Mouse (Mus musculus): ENCODE measurements around the gene Serinc3. TPM values are rescaled to one million over a fixed set of nuclear protein-coding genes. Genes with fewer than 3 reads are reported as not detected.

Gene Serinc3
- 147 and 245 TPM in 2 replicates for polyA plus RNA-seq (2012; ENCODE audit: low replicate concordance)

DNA sequence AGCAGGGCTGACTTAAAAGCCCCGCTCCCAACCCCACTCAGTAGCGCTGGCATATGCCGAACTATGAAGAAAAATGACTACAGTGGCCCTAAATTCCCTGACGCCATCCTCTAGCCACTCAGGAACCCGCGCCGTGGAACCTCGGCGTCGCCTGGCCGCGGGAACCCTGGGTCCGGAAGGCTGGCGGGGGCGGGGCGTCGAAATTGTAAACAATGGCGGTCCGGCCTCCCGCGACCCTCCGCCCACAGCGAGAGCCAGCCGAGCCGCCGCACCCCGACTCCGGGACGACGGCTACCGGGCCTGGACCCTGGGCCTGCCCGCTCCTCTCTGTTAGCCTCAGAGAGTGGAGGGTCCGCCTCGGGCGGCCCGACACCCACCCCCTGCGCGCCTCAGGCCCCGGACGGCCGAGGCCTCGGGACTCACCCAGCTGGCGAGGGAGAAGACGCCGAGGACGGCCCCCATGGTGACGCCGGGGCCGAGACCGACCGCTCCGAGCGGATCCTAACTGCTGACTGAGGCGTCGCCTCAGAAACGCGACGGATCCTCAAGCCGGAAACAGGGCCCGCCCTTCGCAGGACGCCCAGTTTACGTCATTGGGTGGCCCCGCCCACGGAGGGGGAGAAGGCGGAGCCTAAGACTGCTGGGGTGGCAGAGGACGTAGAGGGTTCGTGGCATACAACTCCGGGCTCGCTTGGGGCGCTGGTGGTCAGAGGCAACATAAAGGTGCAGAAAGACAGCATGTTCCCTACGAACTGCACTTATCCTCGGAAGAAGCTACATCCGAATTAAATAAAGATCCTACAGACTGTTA lies at the start of gene Serinc3:
Gene Serinc3, minus strand, starts transcription at position 557 of the 811 bp plus-strand sequence.

DNA sequence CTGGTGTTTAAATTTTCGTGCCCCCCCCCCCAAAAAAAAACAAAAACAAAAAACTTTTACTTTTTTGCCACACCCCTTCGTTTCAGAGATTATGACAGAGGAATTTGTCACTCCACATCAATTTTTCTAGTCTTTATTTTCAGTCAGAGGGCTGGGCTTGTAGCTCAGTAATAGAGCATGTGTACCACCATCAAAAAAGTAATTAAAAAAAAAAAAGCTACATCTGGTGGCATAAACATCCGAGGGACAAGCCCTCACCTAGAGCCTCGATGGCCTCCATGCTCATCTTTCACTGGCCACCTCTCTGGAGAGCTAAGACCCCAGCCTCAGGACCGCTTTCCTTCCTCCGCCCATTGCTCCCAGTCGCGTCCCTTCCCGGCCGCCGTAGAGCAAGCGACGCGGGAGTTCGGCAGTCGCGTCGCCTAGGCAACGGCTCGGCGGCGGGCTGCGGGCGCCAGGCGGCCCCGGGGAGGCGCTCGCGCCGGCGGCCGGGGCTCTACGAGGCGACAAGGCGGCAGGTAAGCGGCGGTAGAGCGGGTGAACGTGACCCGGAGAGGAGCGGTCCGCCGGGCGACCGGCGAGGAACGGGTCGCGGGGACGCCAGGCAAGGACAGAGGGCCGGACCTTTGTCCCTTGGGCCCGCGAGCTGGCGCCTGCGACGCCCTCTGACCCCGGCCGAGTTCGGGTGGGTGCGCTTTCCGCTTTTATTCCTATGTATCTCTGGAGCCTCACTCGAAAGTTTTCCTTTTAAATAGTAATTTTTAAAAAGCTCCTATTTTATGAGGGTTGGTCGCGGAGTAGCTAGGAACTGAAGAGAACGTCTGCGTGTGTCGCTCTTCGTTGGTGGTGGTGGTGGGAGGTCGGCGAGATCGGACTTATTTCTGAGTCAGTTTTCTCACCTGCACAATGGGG lies 13.3 kb upstream of the Serinc3 start, which contains the start of gene Pkig:
Gene Pkig, plus strand, starts transcription at position 412 of the 912 bp plus-strand sequence.

DNA sequence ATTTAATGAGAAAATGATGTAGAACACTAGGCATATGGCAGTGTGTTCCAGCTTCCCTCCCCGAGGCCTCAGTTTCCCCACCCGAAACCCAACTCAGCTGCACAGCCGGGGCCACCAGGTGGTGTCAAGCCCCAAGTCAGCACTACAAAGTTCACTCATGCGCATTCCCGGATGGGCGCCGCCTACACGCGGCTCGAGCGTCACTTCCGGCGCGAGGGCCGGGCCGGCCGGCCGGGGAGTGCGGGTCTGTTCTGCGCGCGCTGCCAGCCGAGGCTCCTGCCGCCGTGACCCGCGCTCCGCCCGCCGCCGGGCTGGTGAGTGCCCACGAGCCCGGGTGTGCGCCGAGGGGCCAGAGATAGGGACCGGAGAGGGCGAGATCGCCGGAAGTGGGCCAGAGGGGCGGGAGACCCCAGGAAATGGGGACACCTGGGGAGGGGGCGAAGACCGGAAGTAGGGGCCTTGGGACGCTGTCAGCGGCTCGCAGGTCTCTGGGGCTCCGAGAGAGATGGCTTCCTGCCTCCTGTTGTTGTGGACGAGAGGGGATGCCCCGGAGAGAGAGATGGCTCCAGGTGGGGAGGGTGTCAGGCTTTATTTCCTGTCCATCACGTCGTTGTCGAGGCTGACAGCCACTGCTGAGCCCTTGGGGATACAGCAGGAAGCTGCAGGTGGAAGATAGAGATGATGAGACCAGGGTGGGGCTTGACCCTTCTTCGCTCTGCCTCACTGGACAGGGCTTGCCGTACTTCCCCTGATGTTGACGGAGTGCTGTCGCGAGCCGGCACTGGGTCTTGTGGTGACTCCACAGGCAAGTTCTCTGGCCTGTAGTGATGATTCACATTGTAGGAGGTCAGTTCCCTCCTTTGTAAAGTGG lies 42.6 kb downstream of the Serinc3 start, which contains the start of gene Ttpal:
Gene Ttpal, plus strand, starts transcription at position 214 of the 871 bp plus-strand sequence.

Other genes starting within 250 kb of the Serinc3 start
- gene Jph2, start 247.1 kb downstream of the Serinc3 start, polyA plus RNA-seq (2012; ENCODE audit: low replicate concordance) = 0.03 and 0.04 TPM in 2 replicates
- gene Oser1, start 220.4 kb downstream of the Serinc3 start, polyA plus RNA-seq (2012; ENCODE audit: low replicate concordance) = 6.1 and 6.9 TPM in 2 replicates
- gene Gdap1l1, start 206.7 kb downstream of the Serinc3 start, polyA plus RNA-seq (2012; ENCODE audit: low replicate concordance) = not detected in 2 replicates
- gene Fitm2, start 172.5 kb downstream of the Serinc3 start, polyA plus RNA-seq (2012; ENCODE audit: low replicate concordance) = 2.7 and 3.3 TPM in 2 replicates
- not detected in 2 replicates for gene R3hdml, start 152.8 kb downstream of the Serinc3 start, polyA plus RNA-seq (2012; ENCODE audit: low replicate concordance)
- gene Hnf4a, start 138.3 kb downstream of the Serinc3 start, polyA plus RNA-seq (2012; ENCODE audit: low replicate concordance) = 0.16 TPM in 1 of 2 replicates, not detected in the other
- 55.9 and 120 TPM in 2 replicates for gene Ttpal, start 42.8 kb downstream of the Serinc3 start, polyA plus RNA-seq (2012; ENCODE audit: low replicate concordance)
- gene Pkig, start 13.3 kb upstream of the Serinc3 start, polyA plus RNA-seq (2012; ENCODE audit: low replicate concordance) = 531 and 907 TPM in 2 replicates
- 17.0 and 28.5 TPM in 2 replicates for gene Ada, start 105.1 kb upstream of the Serinc3 start, polyA plus RNA-seq (2012; ENCODE audit: low replicate concordance)
- gene Ccn5, start 175.7 kb upstream of the Serinc3 start, polyA plus RNA-seq (2012; ENCODE audit: low replicate concordance) = 2.1 and 5.6 TPM in 2 replicates
- gene Kcnk15, start 208.5 kb upstream of the Serinc3 start, polyA plus RNA-seq (2012; ENCODE audit: low replicate concordance) = not detected in 2 replicates

All from hematopoietic multipotent progenitor cell, adult 10-12 weeks (in vitro differentiated cells).